Mouse (Mus musculus) thymus, adult 2 months (tissue): Measurements from ENCODE around the gene Tcte1.

ENCODE experiments used
- CTCF ChIP-seq: fragments of 200-500 bp; IDR thresholded peaks from 2 replicates; pipeline ENCODE4 v1.5.1; 2012; ENCODE audit warnings: mild to moderate bottlenecking, control low read depth, low read length, moderate library complexity, borderline replicate concordance; ENCODE audit not compliant: control insufficient read depth, poor library complexity, insufficient read depth; ENCODE audit errors: extremely low read depth
- POLR2A ChIP-seq: fragments of 200-500 bp; IDR thresholded peaks from 2 replicates; pipeline ENCODE4 v1.6.1; 2012; ENCODE audit warnings: mild to moderate bottlenecking, low read length, control low read depth, moderate library complexity; ENCODE audit not compliant: control insufficient read depth, poor library complexity, insufficient read depth; ENCODE audit errors: extremely low read depth

- TF ChIP-seq CTCF (no peak), POLR2A (no peak)
Measured at GRCm38 (mm10) chr17:45474146-45474545, 49.1 kb upstream of the Tcte1 start.
